Mouse (Mus musculus) stomach, postnatal 0 days (tissue): Measurements from ENCODE around the gene Fxyd2.

Experiments
- CTCF ChIP-seq: IDR thresholded peaks from 2 replicates; pipeline ENCODE4 v1.5.1; 2016; ENCODE audit warnings: antibody characterized with exemption, low read depth, mild to moderate bottlenecking, moderate library complexity
- EP300 ChIP-seq: optimal IDR thresholded peaks from 2 replicates; pipeline ENCODE3; 2016; ENCODE audit warnings: antibody characterized with exemption

GRCm38 (mm10) chr9:45395218-45395617, 4.3 kb upstream of the Fxyd2 start:
- no peak for TF ChIP-seq CTCF
- no peak for TF ChIP-seq EP300
